22 mouse cellular contexts compared by ENCODE assay signal in genomic region chr12:29942435-29942834, GRCm38 (mm10).
"Had no signal": no experiment of that assay in that cellular context is flagged by ENCODE, and none has a peak within 500 bp of the region (broad histone marks: within the 10 kb centered on the region; RNA-seq: fewer than 3 reads in every experiment).

No protein-coding gene starts in this region.

- ATAC-seq: lung, postnatal 0 days; midbrain, embryonic 15.5 days had no signal

- H3K27me3 ChIP-seq: kidney, embryonic 15.5 days; limb, embryonic 12.5 days; limb, embryonic 15.5 days; midbrain, embryonic 12.5 days; midbrain, embryonic 15.5 days; neural tube, embryonic 12.5 days; neural tube, embryonic 15.5 days had no signal

- H3K36me3 ChIP-seq: liver, embryonic 13.5 days; midbrain, embryonic 15.5 days; neural tube, embryonic 12.5 days; neural tube, embryonic 15.5 days had no signal

- H3K27ac ChIP-seq: kidney, embryonic 15.5 days; left cerebral cortex, adult 2 months; limb, embryonic 12.5 days; limb, embryonic 15.5 days; liver, embryonic 13.5 days; midbrain, embryonic 12.5 days; midbrain, embryonic 15.5 days; neural tube, embryonic 12.5 days; neural tube, embryonic 15.5 days; stomach, postnatal 0 days had no signal

- DNase-seq: kidney, postnatal 10 days; kidney, postnatal 36 days; layer of hippocampus, postnatal 36 days; liver, embryonic 13.5 days; lung, adult 2 months; right cerebral cortex, adult 18-20 months; right cerebral cortex, postnatal 14 days; right cerebral cortex, postnatal 4 days; thymus, adult 2 months; thymus, postnatal 14 days; thymus, postnatal 4 days had no signal

- H3K4me1 ChIP-seq: liver, embryonic 13.5 days; megakaryocyte, embryonic 14.5 days had no signal

- H3K4me3 ChIP-seq: kidney, embryonic 15.5 days; left cerebral cortex, adult 2 months; limb, embryonic 12.5 days; limb, embryonic 15.5 days; liver, embryonic 13.5 days; megakaryocyte, embryonic 14.5 days; midbrain, embryonic 12.5 days; midbrain, embryonic 15.5 days; neural tube, embryonic 12.5 days; neural tube, embryonic 15.5 days had no signal

- H3K9ac ChIP-seq: kidney, embryonic 15.5 days; limb, embryonic 12.5 days; limb, embryonic 15.5 days; liver, embryonic 13.5 days; midbrain, embryonic 12.5 days; midbrain, embryonic 15.5 days; neural tube, embryonic 12.5 days; neural tube, embryonic 15.5 days had no signal

- H3K4me2 ChIP-seq: kidney, embryonic 15.5 days; limb, embryonic 12.5 days; limb, embryonic 15.5 days; liver, embryonic 13.5 days; midbrain, embryonic 12.5 days; midbrain, embryonic 15.5 days; neural tube, embryonic 12.5 days; neural tube, embryonic 15.5 days had no signal

- H3K9me3 ChIP-seq: kidney, embryonic 15.5 days; limb, embryonic 12.5 days; limb, embryonic 15.5 days; liver, embryonic 13.5 days; midbrain, embryonic 12.5 days; midbrain, embryonic 15.5 days; neural tube, embryonic 12.5 days; neural tube, embryonic 15.5 days had no signal
